Mouse (Mus musculus) hindbrain, embryonic 14.5 days (tissue): ENCODE results near the gene Lgals1. TPM values are rescaled to one million over a fixed set of nuclear protein-coding genes. Genes with fewer than 3 reads are reported as not detected.
A peak's percentile ranks its signal among the peaks of the same experiment; 100 is the strongest.

Experiments
- ATAC-seq: fragments of 200-750 bp; cut with Nextera tagmentation; 2 replicates; pipeline ENCODE4 v1.8.0; 2017; ENCODE audit warnings: moderate number of reproducible peaks, mild to moderate bottlenecking, moderate TSS enrichment, moderate library complexity; ENCODE audit not compliant: low FRiP score
- DNase-seq: peaks from one replicate; pipeline ENCODE4 v3.0.0-alpha.2; 2015; ENCODE audit warnings: low spot score
- H3K27ac ChIP-seq: fragments of 300-500 bp; sonication (generic); 2 replicates; pipeline ENCODE4 v1.5.1; 2014; ENCODE audit warnings: mild to moderate bottlenecking, moderate library complexity
- H3K27me3 ChIP-seq: fragments of 300-500 bp; sonication (generic); 2 replicates; pipeline ENCODE4 v1.6.1; 2014; ENCODE audit warnings: mild to moderate bottlenecking, low read length, mixed read lengths; ENCODE audit not compliant: control insufficient read depth, insufficient read depth
- H3K36me3 ChIP-seq: fragments of 300-500 bp; sonication (generic); replicated peaks from 2 replicates; pipeline ENCODE4 v1.6.1; 2014; ENCODE audit not compliant: control insufficient read depth, insufficient read depth
- H3K4me1 ChIP-seq: fragments of 300-500 bp; sonication (generic); replicated peaks from 2 replicates; pipeline ENCODE4 v1.6.1; 2014; ENCODE audit warnings: antibody characterized with exemption, low read length, mixed read lengths; ENCODE audit not compliant: control insufficient read depth, insufficient read depth
- H3K4me2 ChIP-seq: fragments of 300-500 bp; sonication (generic); replicated peaks from 2 replicates; pipeline ENCODE4 v1.6.1; 2014; ENCODE audit warnings: mild to moderate bottlenecking, moderate library complexity
- H3K4me3 ChIP-seq: fragments of 300-500 bp; sonication (generic); replicated peaks from 2 replicates; pipeline ENCODE4 v1.5.1; 2014; ENCODE audit warnings: mild to moderate bottlenecking, low read length
- H3K9ac ChIP-seq: fragments of 300-500 bp; sonication (generic); 2 replicates; pipeline ENCODE4 v1.6.1; 2014
- H3K9me3 ChIP-seq: fragments of 300-500 bp; sonication (generic); 2 replicates; pipeline ENCODE4 v1.6.1; 2016; ENCODE audit warnings: low read length; ENCODE audit not compliant: control insufficient read depth
- WGBS: fragments of 180-500 bp; shearing (Covaris S2); extraction: QIAGEN DNeasy Blood & Tissue Kit; methylation state at CpG from one replicate; pipeline ENCODE4 v1.1.7; 2014; 5-methylcytosine and 5-hydroxymethylcytosine counted together
- polyA plus RNA-seq: library from polyadenylated mRNA; unstranded; fragments of >200 nt; fragmentation: Nextera tagmentation; extraction: Ambion mirVana; gene quantifications from 2 replicates; pipeline ENCODE4 v1.2.1, GENCODE M21; 2014

The Lgals1 gene
- polyA plus RNA-seq, 1 experiment from 2014 or later, result 157 TPM

- H3K27me3 ChIP-seq, result peaks cover 17% of the 10 kb centered on the region
- ATAC-seq (no peak), DNase-seq (peak; percentile 88)
- H3K4me1 ChIP-seq, result peaks cover 7% of the 10 kb centered on the region
- H3K27ac ChIP-seq, result no peak overlapping the region
- no peaks in the 10 kb centered on the region for H3K9me3 ChIP-seq
- no peak overlapping the region for H3K4me3 ChIP-seq
- H3K36me3 ChIP-seq, result no peaks in the 10 kb centered on the region
- H3K9ac ChIP-seq, result no peak overlapping the region
- no peak overlapping the region for H3K4me2 ChIP-seq
- WGBS, result 4% methylated on average over 2 of the region's 2 CpGs
These were observed 23.3 kb upstream of the Lgals1 start for GRCm38 (mm10) chr15:78903243-78903642.

- H3K27ac ChIP-seq, result no peak overlapping the region
- no peaks in the 10 kb centered on the region for H3K9me3 ChIP-seq
- no peaks in the 10 kb centered on the region for H3K27me3 ChIP-seq
- DNase-seq, result no peak
- no peak overlapping the region for H3K9ac ChIP-seq
- H3K4me3 ChIP-seq, result no peak overlapping the region
- peaks cover 5% of the 10 kb centered on the region; the same call in 1 of the 2 replicates for H3K4me1 ChIP-seq
- 87% methylated on average over 7 of the region's 7 CpGs for WGBS
- no peak overlapping the region for H3K4me2 ChIP-seq
- H3K36me3 ChIP-seq, result no peaks in the 10 kb centered on the region
- no peak for ATAC-seq
These were observed 18.1 kb upstream of the Lgals1 start for GRCm38 (mm10) chr15:78908399-78908798.

GRCm38 (mm10) chr15:78908982-78909381 lies 17.5 kb upstream of the Lgals1 start:
- Histone ChIP-seq H3K4me2 (no peak overlapping the region), H3K4me1 (peaks cover 5% of the 10 kb centered on the region; the same call in 1 of the 2 replicates), H3K9me3 (no peaks in the 10 kb centered on the region), H3K36me3 (no peaks in the 10 kb centered on the region), H3K27me3 (no peaks in the 10 kb centered on the region), H3K4me3 (no peak overlapping the region), H3K9ac (no peak overlapping the region), H3K27ac (no peak overlapping the region)
- 90% methylated on average over 8 of the region's 8 CpGs for WGBS
- DNase-seq (no peak), ATAC-seq (no peak)

DNA sequence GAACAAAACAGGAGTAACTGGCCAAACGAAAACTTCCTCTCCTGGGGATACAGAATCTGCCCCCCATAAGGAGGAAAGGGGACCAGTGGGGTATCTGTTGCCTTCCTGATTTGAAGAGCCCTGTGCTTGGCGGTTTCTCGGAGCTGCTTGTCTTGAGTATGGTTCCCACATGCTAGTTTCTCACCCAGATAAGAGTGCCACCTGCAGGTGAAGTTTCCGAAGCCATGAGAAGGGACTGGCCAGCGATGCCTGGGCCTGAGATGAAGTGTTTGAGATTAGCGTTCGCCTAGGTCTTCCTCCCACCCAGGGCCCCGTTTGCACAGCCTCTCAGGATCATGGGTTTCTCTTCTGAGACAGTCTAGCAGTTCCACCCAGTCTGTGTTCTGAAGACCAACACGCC lies 14.5 kb upstream of the Lgals1 start:
- whole genome bisulfite sequencing, result 38% methylated on average over 9 of the region's 9 CpGs
- no peak overlapping the region for H3K9ac ChIP-seq
- no peak for DNase-seq

DNA sequence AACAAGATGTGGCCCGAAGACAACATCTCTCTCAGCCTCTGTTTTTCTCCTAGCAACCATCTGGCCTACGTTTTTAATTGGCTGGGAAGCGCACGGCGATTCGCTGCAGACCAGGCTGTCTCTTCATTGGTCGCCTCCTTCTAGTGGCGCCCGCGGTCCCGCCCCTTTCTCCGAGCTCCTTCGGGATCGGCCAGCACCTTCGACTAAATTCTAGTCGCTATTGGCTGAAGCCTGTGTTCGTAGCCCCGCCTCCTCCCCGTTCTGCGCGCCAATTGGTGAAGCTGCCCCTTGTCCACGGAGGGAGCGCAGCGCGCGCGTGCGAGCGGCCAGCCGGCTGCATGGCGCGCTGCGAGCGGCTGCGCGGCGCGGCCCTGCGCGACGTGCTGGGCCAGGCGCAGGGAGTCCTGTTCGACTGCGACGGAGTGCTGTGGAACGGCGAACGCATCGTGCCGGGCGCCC lies 12.9 kb upstream of the Lgals1 start, which contains the start of gene Pdxp:
Pdxp (plus strand) TSS at position 288 of the 459 bp plus-strand sequence.
- ATAC-seq, result peak; percentile 95
- peak; percentile 96 for DNase-seq
- H3K27me3 ChIP-seq, result no peaks in the 10 kb centered on the region
- peak within 1 kb of the TSS; percentile 98 for H3K27ac ChIP-seq
- peaks cover 6% of the 10 kb centered on the region for H3K36me3 ChIP-seq
- H3K4me1 ChIP-seq, result peaks cover 28% of the 10 kb centered on the region
- 1% methylated on average over 47 of the region's 51 CpGs for WGBS
- H3K9me3 ChIP-seq, result no peaks in the 10 kb centered on the region
- H3K4me3 ChIP-seq, result peak within 1 kb of the TSS; percentile 86
- peak within 1 kb of the TSS; percentile 87 for H3K9ac ChIP-seq
- peak within 1 kb of the TSS; percentile 93 for H3K4me2 ChIP-seq

More for the DNA sequence above, 14.5 kb upstream of the Lgals1 start:
- peaks cover 28% of the 10 kb centered on the region for H3K4me1 ChIP-seq
- H3K4me2 ChIP-seq, result no peak overlapping the region
- H3K9me3 ChIP-seq, result no peaks in the 10 kb centered on the region
- no peak for ATAC-seq
- no peaks in the 10 kb centered on the region for H3K27me3 ChIP-seq
- H3K36me3 ChIP-seq, result no peaks in the 10 kb centered on the region
- no peak overlapping the region for H3K27ac ChIP-seq
- H3K4me3 ChIP-seq, result no peak overlapping the region

GRCm38 (mm10) chr15:78914091-78914822 lies 12.3 kb upstream of the Lgals1 start:
- Histone ChIP-seq H3K9ac (peak overlapping the region; percentile 87), H3K4me3 (peak overlapping the region; percentile 86), H3K36me3 (peaks cover 10% of the 10 kb centered on the region), H3K27ac (peak overlapping the region; percentile 98), H3K4me2 (peak overlapping the region; percentile 93), H3K9me3 (no peaks in the 10 kb centered on the region), H3K4me1 (peaks cover 28% of the 10 kb centered on the region), H3K27me3 (no peaks in the 10 kb centered on the region)
- peak; percentile 69 for DNase-seq
- ATAC-seq, result peak; percentile 70
- WGBS, result 0% methylated on average over 82 of the region's 87 CpGs

- ATAC-seq, result no peak
- peaks cover 28% of the 10 kb centered on the region for H3K4me1 ChIP-seq
- no peaks in the 10 kb centered on the region for H3K27me3 ChIP-seq
- H3K4me2 ChIP-seq, result peak overlapping the region; percentile 93
- peak overlapping the region; percentile 87 for H3K9ac ChIP-seq
- no peaks in the 10 kb centered on the region for H3K9me3 ChIP-seq
- H3K4me3 ChIP-seq, result peak overlapping the region; percentile 86
- 46% methylated on average over 8 of the region's 8 CpGs for WGBS
- H3K36me3 ChIP-seq, result peaks cover 14% of the 10 kb centered on the region
- DNase-seq, result no peak
- H3K27ac ChIP-seq, result peak overlapping the region; percentile 98
These were observed 11.5 kb upstream of the Lgals1 start for GRCm38 (mm10) chr15:78914823-78915659.

- WGBS, result 8% methylated on average over 8 of the region's 8 CpGs
- Histone ChIP-seq H3K4me2 (peak overlapping the region; percentile 93), H3K27ac (peak overlapping the region; percentile 66), H3K4me3 (peak overlapping the region; percentile 86), H3K4me1 (peaks cover 28% of the 10 kb centered on the region), H3K9ac (peak overlapping the region; percentile 87), H3K9me3 (no peaks in the 10 kb centered on the region), H3K27me3 (no peaks in the 10 kb centered on the region), H3K36me3 (peaks cover 14% of the 10 kb centered on the region)
- 0 out of 2 replicates have a peak, but pooled peaks have one; percentile 12 for ATAC-seq
- DNase-seq, result peak; percentile 82
These were observed 10.9 kb upstream of the Lgals1 start for GRCm38 (mm10) chr15:78915660-78916017.
